Mouse (Mus musculus) ES-CJ7 (cell line): ENCODE measurements around the gene H2-Ke6.
A peak's percentile ranks its signal among the peaks of the same experiment; 100 is the strongest.

Experiments
- DNase-seq: peaks from one replicate; pipeline ENCODE4 v3.0.0; 2011; ENCODE audit warnings: low read depth, low spot score

H2-Ke6 gene

DNA sequence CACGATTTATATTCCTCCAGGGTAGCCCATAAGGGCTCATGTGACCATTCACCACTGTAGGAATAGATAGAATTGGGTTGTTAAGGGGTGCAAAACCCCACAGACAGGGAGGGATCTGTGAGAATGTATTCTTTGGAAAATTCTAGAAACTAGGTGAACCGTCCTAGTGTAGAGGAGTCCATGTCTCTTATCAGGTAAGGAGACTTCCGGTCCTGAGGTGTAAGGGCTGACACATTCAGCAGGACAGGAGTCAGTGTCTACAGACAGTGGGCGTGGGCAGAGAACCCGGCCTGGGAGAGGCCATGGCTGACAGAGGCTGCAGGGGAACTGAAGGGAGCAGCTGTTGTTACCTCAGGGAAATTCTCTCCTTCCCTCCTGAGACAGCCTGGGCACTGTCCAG, 29.2 kb downstream of the H2-Ke6 start:
- peak; percentile 12 for DNase-seq

DNA sequence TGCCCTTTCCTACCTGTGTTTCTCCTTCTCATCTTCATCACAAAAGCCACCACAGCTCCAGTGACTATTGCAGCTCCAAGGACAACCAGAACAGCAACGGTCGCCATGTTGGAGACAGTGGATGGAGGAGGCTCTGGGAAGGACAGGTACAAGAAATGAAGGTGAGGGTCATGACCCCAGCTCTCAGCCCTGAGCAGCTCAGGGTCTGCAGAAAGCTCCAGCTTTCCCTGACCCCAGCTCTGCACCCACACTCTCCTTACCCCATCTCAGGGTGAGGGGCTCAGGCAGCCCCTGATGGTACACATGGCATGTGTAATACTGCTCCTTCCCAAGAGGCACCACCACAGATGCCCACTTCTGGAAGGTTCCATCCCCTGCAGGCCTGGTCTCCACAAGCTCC, 30.8 kb downstream of the H2-Ke6 start:
- DNase-seq = peak; percentile 1

DNA sequence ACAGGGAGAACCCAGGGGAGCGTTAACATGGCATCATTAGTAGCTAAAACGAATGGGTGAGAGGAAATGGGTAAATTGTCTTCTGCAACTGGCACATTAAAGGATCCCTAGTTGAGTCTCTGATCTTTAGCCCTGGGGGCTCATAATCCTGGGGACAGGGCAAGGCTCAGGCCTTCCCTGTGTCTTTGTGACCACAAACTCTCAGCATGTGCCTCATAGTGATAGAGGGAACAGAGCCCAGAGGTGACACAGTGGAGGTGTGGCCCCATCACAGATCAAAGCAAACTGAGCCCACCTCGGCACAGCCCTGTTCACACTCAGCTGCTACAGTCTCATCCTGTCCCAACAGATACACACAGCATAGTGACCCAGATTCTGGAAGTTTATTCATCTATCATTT, 32.2 kb downstream of the H2-Ke6 start:
- peak; percentile 1 for DNase-seq

DNA sequence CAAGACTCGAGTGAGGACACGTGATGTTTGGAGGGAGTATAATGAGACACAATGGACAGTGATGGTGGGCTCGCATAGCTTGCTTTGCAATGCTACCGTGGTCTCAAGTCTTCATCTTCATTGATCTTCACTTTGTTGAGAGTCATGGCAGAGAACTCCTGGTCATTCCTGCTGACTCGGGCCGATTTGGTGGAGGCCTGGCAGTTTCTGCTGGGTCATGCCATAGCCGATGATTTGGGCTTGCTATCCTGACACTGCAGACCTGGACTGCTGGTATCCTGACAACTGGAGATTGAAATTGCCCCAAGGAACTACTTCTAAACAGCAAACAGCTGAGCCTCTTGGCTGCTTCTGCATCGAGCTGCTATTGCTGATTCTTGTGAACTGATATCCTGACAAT, 32.9 kb downstream of the H2-Ke6 start:
- DNase-seq = no peak

DNA sequence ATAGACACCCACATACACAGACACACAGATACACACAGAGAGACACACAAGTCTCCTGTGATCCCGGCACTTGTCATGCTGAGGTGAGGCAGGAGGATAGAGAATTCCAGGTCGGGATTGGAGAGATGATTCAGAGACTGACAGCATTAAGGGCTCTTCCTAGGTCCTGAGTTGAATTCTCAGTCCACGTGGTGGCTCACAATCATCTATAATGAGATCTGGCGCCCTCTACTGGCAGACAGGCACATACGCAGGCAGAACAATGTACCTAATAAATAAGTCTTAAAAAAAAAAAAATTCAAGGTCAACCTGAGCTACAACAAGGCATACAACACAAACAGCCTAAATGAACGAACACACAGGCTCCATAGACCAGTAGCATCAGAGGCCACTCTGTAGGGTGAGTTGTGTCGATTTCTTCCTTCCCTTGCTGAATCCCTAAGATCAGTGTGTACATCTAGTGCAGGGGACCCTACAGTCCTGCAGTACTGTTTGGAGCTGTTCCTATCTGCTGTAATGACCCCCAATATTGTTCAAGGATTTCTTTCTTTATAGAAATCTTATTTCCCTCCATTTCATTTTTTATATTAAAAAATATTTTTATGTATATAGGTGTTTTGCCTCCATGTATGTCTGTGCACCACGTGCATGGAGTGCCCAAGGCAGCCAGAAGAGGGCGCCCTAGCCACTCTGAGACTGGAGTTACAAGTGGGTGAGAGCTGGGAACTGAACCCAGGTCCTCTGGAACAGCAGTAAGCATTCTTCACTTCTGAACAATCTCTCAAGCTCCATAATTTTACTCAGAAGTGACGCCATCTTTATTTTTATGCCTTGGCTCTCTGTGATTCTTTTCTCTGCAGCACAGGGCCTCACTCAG, 35.8 kb downstream of the H2-Ke6 start:
- DNase-seq = peak; percentile 95

DNA sequence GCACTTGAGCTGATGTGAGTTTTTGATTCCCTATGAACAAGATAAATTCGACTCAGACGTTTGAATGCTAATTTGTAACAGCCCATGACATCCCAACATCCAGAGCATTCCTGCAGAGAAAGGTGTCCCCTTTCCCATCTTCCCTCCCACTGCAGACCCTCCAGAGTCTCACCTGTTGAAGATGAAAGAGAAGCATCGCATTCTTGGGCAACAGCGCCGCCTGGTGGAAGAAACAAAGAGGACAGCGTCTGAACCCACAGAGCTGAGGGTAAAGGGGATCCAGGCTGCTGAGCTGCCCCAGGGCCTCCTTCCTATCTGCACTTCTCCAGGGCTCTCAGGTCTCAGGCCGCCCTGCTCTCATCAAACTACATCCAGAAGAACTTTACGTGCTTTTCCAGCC, 45.7 kb downstream of the H2-Ke6 start:
- DNase-seq = peak; percentile 72

DNA sequence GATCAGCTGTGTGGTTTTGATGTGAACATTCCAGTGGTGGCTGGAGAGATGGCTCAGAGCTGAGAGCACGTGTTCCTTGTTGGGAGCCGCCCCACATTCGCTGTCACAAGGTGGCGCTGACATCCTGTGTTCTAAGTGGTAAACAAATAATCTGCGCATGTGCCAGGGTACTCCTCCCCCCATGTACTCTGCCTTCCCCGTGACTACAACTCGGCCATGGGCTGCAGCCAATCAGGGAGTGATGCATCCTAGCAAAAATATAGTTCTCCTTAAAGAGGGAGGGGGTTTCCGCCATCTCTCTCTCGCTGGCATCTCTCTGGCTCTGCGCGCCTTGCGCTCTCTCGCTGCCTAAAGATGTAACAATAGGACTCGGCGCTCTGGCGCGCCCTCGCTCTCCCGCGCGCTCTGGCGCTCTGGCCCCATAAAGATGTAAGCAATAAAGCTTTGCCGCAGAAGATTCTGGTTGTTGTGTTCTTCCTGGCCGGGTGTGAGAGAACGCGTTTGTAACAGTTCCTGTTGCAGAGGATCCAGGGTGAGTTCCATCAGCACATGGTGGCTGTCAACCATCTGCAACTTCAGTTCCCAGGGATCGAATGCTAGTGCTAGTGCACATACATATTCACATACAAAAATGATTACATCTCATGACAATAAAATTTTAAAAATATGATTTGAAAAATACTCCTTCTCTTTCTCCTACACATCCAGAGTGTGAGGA, 46.5 kb downstream of the H2-Ke6 start:
- DNase-seq = peak; percentile 99

DNA sequence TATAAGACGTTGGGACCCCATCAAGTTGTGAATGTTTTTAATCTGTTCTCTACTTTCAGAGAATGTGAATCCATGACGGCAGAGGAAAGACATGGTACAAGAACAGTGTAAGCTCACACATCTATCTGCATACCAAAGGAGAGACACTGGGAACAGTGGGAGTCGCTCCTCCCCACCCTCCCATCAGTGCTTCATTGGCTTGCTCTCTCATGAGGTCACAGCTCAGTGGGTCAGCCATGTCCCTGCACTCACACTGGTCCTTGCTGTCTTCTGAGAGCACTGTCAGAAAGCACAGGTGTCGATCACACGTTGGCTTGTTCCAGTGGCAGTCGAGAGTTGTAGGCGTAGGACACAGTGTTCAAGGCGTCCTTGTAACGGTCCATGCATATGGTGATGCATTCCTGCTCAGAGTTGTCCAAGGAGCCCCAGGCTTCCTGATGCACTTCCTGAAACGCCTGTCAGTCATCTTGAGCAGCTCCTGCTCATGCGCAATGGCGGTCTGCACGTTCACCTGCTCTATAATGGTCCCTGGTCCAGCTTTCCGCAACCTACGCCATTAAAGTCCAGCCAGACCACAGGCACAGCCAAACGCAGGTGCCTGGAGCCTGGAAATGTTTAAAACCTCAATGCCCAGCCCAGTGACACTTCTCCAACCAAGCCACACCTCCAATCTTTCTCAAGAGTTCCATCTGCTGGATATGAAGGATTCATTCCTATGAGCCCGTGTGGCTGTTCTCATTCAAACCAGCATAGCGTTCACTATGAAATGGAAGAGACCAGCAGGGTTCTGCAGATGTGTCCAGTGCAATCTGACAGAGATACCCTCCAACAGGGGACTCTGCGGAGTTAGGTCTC, 47.5 kb downstream of the H2-Ke6 start:
- peak; percentile 71 for DNase-seq

DNA sequence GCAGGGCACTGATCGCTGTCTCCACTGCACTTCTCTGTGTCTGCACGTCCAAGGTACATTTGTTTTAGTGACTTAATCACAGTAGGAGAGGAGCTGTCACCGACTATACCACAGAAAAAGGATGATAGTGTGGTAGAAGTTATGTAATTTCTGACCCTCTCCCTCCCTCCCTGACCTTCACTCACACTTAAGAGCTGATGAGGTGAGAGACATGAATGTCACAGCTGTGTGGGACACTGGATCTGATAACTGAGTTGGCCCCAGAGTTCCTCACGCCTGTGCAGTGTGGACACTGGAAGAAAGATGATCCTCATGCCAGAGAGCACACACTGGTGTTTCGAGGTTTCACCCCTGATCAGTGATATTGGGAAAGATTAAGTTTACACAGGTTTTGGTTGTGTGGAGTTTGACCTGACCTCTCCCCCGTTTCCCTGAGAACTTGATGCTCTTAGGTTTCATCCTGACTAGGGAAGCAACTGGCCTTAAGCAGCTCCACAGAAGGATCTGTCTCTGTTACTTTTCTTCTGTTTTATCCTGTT, 48.3 kb downstream of the H2-Ke6 start:
- DNase-seq = no peak

DNA sequence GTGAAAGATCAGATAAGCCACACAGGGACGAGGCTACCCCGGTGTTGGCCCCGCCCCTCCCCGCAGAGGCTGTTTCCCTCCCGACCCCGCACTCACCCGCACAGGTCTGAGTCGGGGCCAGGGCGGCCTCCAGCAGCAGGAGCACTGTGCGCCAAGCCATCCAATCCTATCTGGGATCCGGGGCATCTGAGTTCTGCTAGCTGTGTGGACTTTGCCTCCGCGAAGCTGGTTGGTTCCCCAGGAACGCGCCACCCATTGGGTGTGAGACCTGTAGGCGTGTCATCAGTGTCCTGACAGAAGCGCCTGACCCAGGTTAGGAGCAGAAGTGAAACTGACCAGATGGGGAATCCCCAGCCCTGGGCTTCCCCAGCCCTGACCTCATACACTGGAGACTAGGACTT, 49.2 kb downstream of the H2-Ke6 start:
- peak; percentile 68 for DNase-seq

DNA sequence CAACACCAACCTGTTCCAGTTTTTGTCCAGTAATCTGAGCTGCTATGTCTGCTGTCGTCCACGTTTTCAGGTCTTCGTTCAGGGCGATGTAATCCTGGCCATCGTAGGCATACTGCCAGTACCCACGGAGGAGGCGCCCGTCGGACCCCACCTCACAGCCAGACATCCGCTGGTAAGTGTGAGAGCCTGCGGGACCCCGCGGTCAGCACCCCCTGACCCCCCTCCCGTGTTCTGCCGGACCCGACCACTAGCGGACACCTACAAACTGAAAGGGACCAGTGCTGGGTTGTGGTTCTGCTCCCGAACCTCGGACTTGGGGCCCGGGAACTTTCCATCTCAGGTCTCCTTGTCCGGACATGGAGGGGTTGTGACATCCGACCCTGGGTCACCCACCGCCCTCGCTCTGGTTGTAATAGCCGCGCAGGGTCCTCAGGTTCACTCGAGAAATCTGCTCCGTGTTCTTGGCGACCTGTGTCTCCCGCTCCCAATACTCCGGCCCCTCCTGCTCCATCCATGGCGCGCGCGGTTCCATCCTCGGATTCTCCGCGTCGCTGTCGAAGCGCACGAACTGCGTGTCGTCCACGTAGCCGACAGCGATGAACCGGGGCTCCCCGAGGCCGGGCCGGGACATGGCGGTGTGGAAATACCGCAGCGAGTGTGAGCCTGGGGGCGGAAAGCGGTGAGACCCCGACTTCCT, 49.9 kb downstream of the H2-Ke6 start:
- DNase-seq = no peak
